Mouse (Mus musculus): ENCODE measurements around the gene Herc4. TPM values are rescaled to one million over a fixed set of nuclear protein-coding genes. Genes with fewer than 3 reads are reported as not detected.
A peak's percentile ranks its signal among the peaks of the same experiment; 100 is the strongest.

The Herc4 gene
- polyA plus RNA-seq, 1 experiment from 2014 or later: 25.4 TPM

GRCm38 (mm10) chr10:63236663-63237062 is 6.9 kb upstream of the Herc4 start:
- H3K36me3 ChIP-seq: no peaks in the 10 kb centered on the region
- no peaks in the 10 kb centered on the region for H3K9me3 ChIP-seq
- no peak overlapping the region for H3K9ac ChIP-seq
- WGBS: 90% methylated on average over 6 of the region's 6 CpGs
- no peak for ATAC-seq (ENCODE audit: low read depth)
- no peak overlapping the region for H3K4me2 ChIP-seq
- H3K4me3 ChIP-seq: no peak overlapping the region
- H3K27ac ChIP-seq (replicated peaks): no peak overlapping the region
- H3K4me1 ChIP-seq (replicated peaks): 0 out of 2 replicates have a peak, but pooled peaks cover under 1% of the 10 kb centered on the region
- no peaks in the 10 kb centered on the region for H3K27me3 ChIP-seq

GRCm38 (mm10) chr10:63237206-63237605 is 6.4 kb upstream of the Herc4 start:
- Histone ChIP-seq H3K4me3 (no peak overlapping the region), H3K27ac (replicated peaks) (no peak overlapping the region), H3K9ac (no peak overlapping the region), H3K4me1 (replicated peaks) (peaks cover 6% of the 10 kb centered on the region), H3K27me3 (no peaks in the 10 kb centered on the region), H3K36me3 (no peaks in the 10 kb centered on the region), H3K4me2 (no peak overlapping the region), H3K9me3 (no peaks in the 10 kb centered on the region)
- ATAC-seq (ENCODE audit: low read depth): no peak
- 79% methylated on average over 2 of the region's 2 CpGs for WGBS

GRCm38 (mm10) chr10:63238090-63238489 is 5.5 kb upstream of the Herc4 start:
- Histone ChIP-seq H3K4me3 (no peak overlapping the region), H3K27me3 (no peaks in the 10 kb centered on the region), H3K4me2 (no peak overlapping the region), H3K36me3 (no peaks in the 10 kb centered on the region), H3K9me3 (no peaks in the 10 kb centered on the region), H3K9ac (no peak overlapping the region), H3K27ac (replicated peaks) (no peak overlapping the region), H3K4me1 (replicated peaks) (peaks cover 15% of the 10 kb centered on the region)
- ATAC-seq (ENCODE audit: low read depth): no peak
- 76% methylated on average over 4 of the region's 4 CpGs for WGBS

GRCm38 (mm10) chr10:63239848-63240247 is 3.8 kb upstream of the Herc4 start:
- Histone ChIP-seq H3K4me3 (no peak overlapping the region), H3K4me1 (replicated peaks) (peaks cover 22% of the 10 kb centered on the region), H3K36me3 (no peaks in the 10 kb centered on the region), H3K9me3 (no peaks in the 10 kb centered on the region), H3K27ac (replicated peaks) (no peak overlapping the region), H3K4me2 (no peak overlapping the region), H3K9ac (no peak overlapping the region), H3K27me3 (no peaks in the 10 kb centered on the region)
- WGBS: 89% methylated on average over 2 of the region's 2 CpGs
- no peak for ATAC-seq (ENCODE audit: low read depth)

GRCm38 (mm10) chr10:63240868-63241271 is 2.7 kb upstream of the Herc4 start:
- no peak overlapping the region for H3K4me2 ChIP-seq
- H3K4me1 ChIP-seq (replicated peaks): peaks cover 30% of the 10 kb centered on the region
- no peak overlapping the region for H3K9ac ChIP-seq
- H3K36me3 ChIP-seq: no peaks in the 10 kb centered on the region
- H3K9me3 ChIP-seq: no peaks in the 10 kb centered on the region
- no peak overlapping the region for H3K27ac ChIP-seq (replicated peaks)
- H3K27me3 ChIP-seq: no peaks in the 10 kb centered on the region
- 74% methylated on average over 2 of the region's 2 CpGs for WGBS
- ATAC-seq (ENCODE audit: low read depth): no peak
- no peak overlapping the region for H3K4me3 ChIP-seq

GRCm38 (mm10) chr10:63242798-63243435 is 693 bp upstream of the Herc4 start:
- H3K4me1 ChIP-seq (replicated peaks): peaks cover 35% of the 10 kb centered on the region
- H3K27ac ChIP-seq (replicated peaks): peak overlapping the region; percentile 42; the same call in 1 of the 2 replicates
- H3K36me3 ChIP-seq: no peaks in the 10 kb centered on the region
- no peak for ATAC-seq (ENCODE audit: low read depth)
- H3K4me2 ChIP-seq: peak overlapping the region; percentile 74
- H3K9ac ChIP-seq: peak overlapping the region; percentile 75
- no peaks in the 10 kb centered on the region for H3K9me3 ChIP-seq
- H3K27me3 ChIP-seq: no peaks in the 10 kb centered on the region
- peak overlapping the region; percentile 97 for H3K4me3 ChIP-seq
- 26% methylated on average over 12 of the region's 12 CpGs for WGBS

- H3K36me3 ChIP-seq: no peaks in the 10 kb centered on the region
- peak overlapping the region; percentile 97 for H3K27ac ChIP-seq (replicated peaks)
- H3K27me3 ChIP-seq: no peaks in the 10 kb centered on the region
- no peaks in the 10 kb centered on the region for H3K9me3 ChIP-seq
- WGBS: under 1% methylated on average over 41 of the region's 41 CpGs
- ATAC-seq (ENCODE audit: low read depth): peak; percentile 88
- peaks cover 35% of the 10 kb centered on the region for H3K4me1 ChIP-seq (replicated peaks)
- H3K9ac ChIP-seq: peak overlapping the region; percentile 94
- peak overlapping the region; percentile 84 for H3K4me2 ChIP-seq
- peak overlapping the region; percentile 97 for H3K4me3 ChIP-seq
These were observed 553 bp downstream of the Herc4 start for GRCm38 (mm10) chr10:63244055-63244671.

- 14% methylated on average over 5 of the region's 5 CpGs for WGBS
- peak overlapping the region; percentile 94 for H3K9ac ChIP-seq
These were observed 1.1 kb downstream of the Herc4 start for GRCm38 (mm10) chr10:63244746-63245145.

GRCm38 (mm10) chr10:63245846-63246245 is 2.2 kb downstream of the Herc4 start:
- no peak for ATAC-seq (ENCODE audit: low read depth)
- Histone ChIP-seq H3K4me1 (replicated peaks) (peaks cover 35% of the 10 kb centered on the region), H3K27me3 (no peaks in the 10 kb centered on the region), H3K36me3 (peaks cover 12% of the 10 kb centered on the region), H3K27ac (replicated peaks) (no peak overlapping the region), H3K4me2 (no peak overlapping the region), H3K9me3 (no peaks in the 10 kb centered on the region), H3K4me3 (no peak overlapping the region), H3K9ac (no peak overlapping the region)
- 98% methylated on average over 3 of the region's 3 CpGs for WGBS

More at GRCm38 (mm10) chr10:63244746-63245145, 1.1 kb downstream of the Herc4 start:
- Histone ChIP-seq H3K4me2 (peak overlapping the region; percentile 84), H3K27ac (replicated peaks) (no peak overlapping the region), H3K27me3 (no peaks in the 10 kb centered on the region), H3K36me3 (peaks cover 1% of the 10 kb centered on the region; the same call in 1 of the 2 replicates), H3K4me3 (peak overlapping the region; percentile 97), H3K9me3 (no peaks in the 10 kb centered on the region), H3K4me1 (replicated peaks) (peaks cover 35% of the 10 kb centered on the region)
- no peak for ATAC-seq (ENCODE audit: low read depth)

GRCm38 (mm10) chr10:63247457-63247856 is 3.8 kb downstream of the Herc4 start:
- no peaks in the 10 kb centered on the region for H3K27me3 ChIP-seq
- no peak for ATAC-seq (ENCODE audit: low read depth)
- 89% methylated on average over 7 of the region's 7 CpGs for WGBS
- no peak overlapping the region for H3K9ac ChIP-seq
- peaks cover 18% of the 10 kb centered on the region for H3K36me3 ChIP-seq
- H3K4me1 ChIP-seq (replicated peaks): peaks cover 27% of the 10 kb centered on the region
- no peak overlapping the region for H3K27ac ChIP-seq (replicated peaks)
- no peak overlapping the region for H3K4me3 ChIP-seq
- no peak overlapping the region for H3K4me2 ChIP-seq
- no peaks in the 10 kb centered on the region for H3K9me3 ChIP-seq

GRCm38 (mm10) chr10:63248421-63248820 is 4.8 kb downstream of the Herc4 start:
- Histone ChIP-seq H3K4me3 (no peak overlapping the region), H3K4me2 (no peak overlapping the region), H3K9ac (no peak overlapping the region), H3K9me3 (no peaks in the 10 kb centered on the region), H3K36me3 (peaks cover 25% of the 10 kb centered on the region), H3K27me3 (no peaks in the 10 kb centered on the region), H3K27ac (replicated peaks) (no peak overlapping the region), H3K4me1 (replicated peaks) (peaks cover 20% of the 10 kb centered on the region)
- 95% methylated on average over 6 of the region's 6 CpGs for WGBS
- ATAC-seq (ENCODE audit: low read depth): no peak

- Histone ChIP-seq H3K4me3 (no peak overlapping the region), H3K27ac (replicated peaks) (no peak overlapping the region), H3K27me3 (no peaks in the 10 kb centered on the region), H3K4me2 (no peak overlapping the region), H3K9ac (no peak overlapping the region), H3K36me3 (peaks cover 8% of the 10 kb centered on the region), H3K9me3 (no peaks in the 10 kb centered on the region), H3K4me1 (replicated peaks) (no peaks in the 10 kb centered on the region)
- 69% methylated on average over 3 of the region's 3 CpGs for WGBS
- ATAC-seq (ENCODE audit: low read depth): no peak
These were observed 15.1 kb downstream of the Herc4 start for GRCm38 (mm10) chr10:63258696-63259095.
